Mouse (Mus musculus) hindbrain, embryonic 11.5 days (tissue): ENCODE results near the gene Hps5. TPM values are rescaled to one million over a fixed set of nuclear protein-coding genes. Genes with fewer than 3 reads are reported as not detected.
"Not testable (repeated sequence)": the region's sequence is repeated elsewhere in the genome, so short reads cannot be mapped to it uniquely, and the experiment has no call there.

Source experiments
- ATAC-seq: fragments of 200-750 bp; cut with Nextera tagmentation; 2 replicates; pipeline ENCODE4 v1.8.0; 2017; ENCODE audit warnings: mild to moderate bottlenecking, moderate TSS enrichment, moderate library complexity; ENCODE audit not compliant: low FRiP score
- DNase-seq: peaks from one replicate; pipeline ENCODE4 v3.0.0-alpha.2; 2015; ENCODE audit warnings: low spot score
- H3K27ac ChIP-seq: fragments of 300-500 bp; sonication (generic); 2 replicates; pipeline ENCODE4 v1.5.1; 2014; ENCODE audit warnings: mild to moderate bottlenecking, low read depth, low read length
- H3K27me3 ChIP-seq: fragments of 300-500 bp; sonication (generic); 2 replicates; pipeline ENCODE4 v1.6.1; 2014; ENCODE audit warnings: mild to moderate bottlenecking, low read length, moderate library complexity, mixed read lengths; ENCODE audit not compliant: control insufficient read depth, insufficient read depth
- H3K36me3 ChIP-seq: fragments of 300-500 bp; sonication (generic); 2 replicates; pipeline ENCODE4 v1.6.1; 2014; ENCODE audit warnings: mild to moderate bottlenecking, low read length, moderate library complexity, mixed read lengths; ENCODE audit not compliant: control insufficient read depth, insufficient read depth
- H3K4me1 ChIP-seq: fragments of 300-500 bp; sonication (generic); replicated peaks from 2 replicates; pipeline ENCODE4 v1.6.1; 2014; ENCODE audit warnings: low read length, mixed read lengths; ENCODE audit not compliant: control insufficient read depth, insufficient read depth
- H3K4me2 ChIP-seq: fragments of 300-500 bp; sonication (generic); replicated peaks from 2 replicates; pipeline ENCODE4 v1.6.1; 2014; ENCODE audit warnings: mild to moderate bottlenecking, low read depth, low read length
- H3K4me3 ChIP-seq: fragments of 300-500 bp; sonication (generic); 2 replicates; pipeline ENCODE4 v1.5.1; 2014; ENCODE audit warnings: low read depth, low read length
- H3K9ac ChIP-seq: fragments of 300-500 bp; sonication (generic); 2 replicates; pipeline ENCODE4 v1.6.1; 2014; ENCODE audit warnings: low read depth, low read length
- H3K9me3 ChIP-seq: fragments of 300-500 bp; sonication (generic); 2 replicates; pipeline ENCODE4 v1.6.1; 2016; ENCODE audit warnings: low read length; ENCODE audit not compliant: control insufficient read depth
- WGBS: fragments of 180-500 bp; shearing (Covaris S2); extraction: QIAGEN DNeasy Blood & Tissue Kit; methylation state at CpG from one replicate; pipeline ENCODE4 v1.1.7; 2014; 5-methylcytosine and 5-hydroxymethylcytosine counted together
- polyA plus RNA-seq: library from polyadenylated mRNA; unstranded; fragments of >200 nt; fragmentation: Nextera tagmentation; extraction: Ambion mirVana; gene quantifications from 2 replicates; pipeline ENCODE4 v1.2.1, GENCODE M21; 2014

The Hps5 gene
- polyA plus RNA-seq, 1 experiment from 2014 or later = 26.1 TPM

DNA sequence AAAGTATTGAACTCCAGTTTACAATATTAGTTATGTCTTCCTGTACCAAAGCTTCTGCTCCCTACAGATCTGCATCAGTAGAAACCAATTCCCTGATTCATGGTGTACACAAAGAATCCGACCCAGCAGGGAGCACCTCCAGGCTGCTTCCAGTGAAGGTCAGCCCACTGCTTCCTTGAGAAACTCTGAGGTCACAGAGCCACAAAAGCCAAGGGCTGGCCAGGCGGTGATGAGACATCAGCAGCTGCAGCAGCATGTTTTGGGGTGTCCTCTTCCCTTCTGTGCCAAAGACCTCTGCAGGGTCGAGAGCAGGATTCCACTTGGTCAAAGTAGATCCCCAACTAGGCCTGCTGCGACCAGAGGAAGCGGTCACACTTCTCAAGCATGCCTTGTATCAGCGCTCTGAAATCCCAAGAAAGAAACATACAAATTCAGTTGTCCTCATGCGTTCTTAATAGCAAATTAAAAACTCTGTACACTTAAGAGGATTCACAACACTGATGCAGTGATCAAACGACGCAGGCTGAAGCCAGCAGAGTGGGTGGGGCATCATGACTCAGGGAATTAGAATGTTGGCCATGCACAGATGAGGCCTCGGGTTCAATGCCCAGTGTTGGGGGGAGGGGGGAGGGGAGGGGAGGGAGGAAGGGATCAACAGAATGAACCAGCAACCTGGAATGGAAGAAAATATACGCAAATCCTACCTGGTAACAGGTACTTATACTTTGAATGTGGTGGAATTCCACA, 34.6 kb downstream of the Hps5 start:
- H3K27ac ChIP-seq = no peak overlapping the region
- no peak overlapping the region for H3K4me2 ChIP-seq
- no peaks in the 10 kb centered on the region for H3K4me1 ChIP-seq
- H3K9me3 ChIP-seq = no peaks in the 10 kb centered on the region
- H3K4me3 ChIP-seq = no peak overlapping the region
- H3K9ac ChIP-seq = no peak overlapping the region
- H3K27me3 ChIP-seq = no peaks in the 10 kb centered on the region
- ATAC-seq (no peak), DNase-seq (no peak)
- peaks cover 11% of the 10 kb centered on the region; the same call in 1 of the 2 replicates for H3K36me3 ChIP-seq
- 81% methylated on average over 11 of the region's 11 CpGs for WGBS

DNA sequence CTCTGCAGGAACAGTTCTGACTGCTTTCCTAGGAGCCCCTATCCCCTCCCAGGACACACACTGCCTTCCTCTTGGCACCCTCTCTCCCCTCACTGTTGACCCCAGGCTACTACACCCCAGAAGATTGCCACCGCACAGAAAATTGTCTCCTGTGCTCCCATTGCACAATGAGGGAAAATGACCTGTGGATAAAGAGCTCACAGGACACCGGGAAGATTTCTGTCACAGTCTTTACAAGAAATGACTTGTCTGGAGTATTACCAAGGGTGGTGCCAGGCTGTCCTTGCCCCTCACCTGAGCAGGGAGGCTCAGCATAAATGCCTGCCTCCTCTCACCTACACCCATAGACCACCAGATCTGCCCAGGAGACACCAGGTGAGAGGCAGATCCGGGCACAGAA, 44.4 kb downstream of the Hps5 start, which contains the start of gene Saa2:
Gene Saa2, plus strand, starts transcription at position 301 of the 400 bp plus-strand sequence.
- DNase-seq (no peak), ATAC-seq (no peak)
- Histone ChIP-seq H3K4me3 (no peak within 1 kb of the TSS), H3K9ac (no peak within 1 kb of the TSS), H3K27me3 (no peaks in the 10 kb centered on the region), H3K27ac (no peak within 1 kb of the TSS), H3K4me1 (no peaks in the 10 kb centered on the region), H3K4me2 (no peak within 1 kb of the TSS), H3K36me3 (no peaks in the 10 kb centered on the region), H3K9me3 (no peaks in the 10 kb centered on the region)
- WGBS = 77% methylated on average over 3 of the region's 3 CpGs

DNA sequence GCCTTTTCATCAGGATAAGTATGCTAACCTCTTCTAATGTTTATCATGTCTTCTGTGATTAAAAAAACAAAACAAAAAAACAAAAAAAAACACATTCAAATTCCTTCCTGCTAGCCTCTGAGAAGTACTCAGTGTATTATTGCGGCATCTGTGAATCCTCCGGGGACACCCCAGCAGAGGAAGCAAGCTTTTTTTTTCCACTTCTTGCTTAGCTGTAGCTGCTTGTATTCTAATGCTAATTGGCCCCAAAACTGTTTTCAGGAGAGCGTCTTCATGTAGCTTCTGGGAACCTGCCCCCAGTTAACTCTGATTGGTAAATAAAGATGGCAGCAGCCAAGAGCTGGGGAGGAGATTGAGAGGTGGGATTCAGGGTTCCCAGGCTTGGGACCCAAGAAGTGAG, 47.4 kb downstream of the Hps5 start:
- Histone ChIP-seq H3K4me2 (no peak overlapping the region), H3K9ac (no peak overlapping the region), H3K27ac (no peak overlapping the region), H3K36me3 (no peaks in the 10 kb centered on the region), H3K4me3 (no peak overlapping the region), H3K4me1 (no peaks in the 10 kb centered on the region), H3K9me3 (no peaks in the 10 kb centered on the region), H3K27me3 (no peaks in the 10 kb centered on the region)
- 45% methylated on average over 3 of the region's 3 CpGs for WGBS
- no peak for ATAC-seq
- DNase-seq = no peak

DNA sequence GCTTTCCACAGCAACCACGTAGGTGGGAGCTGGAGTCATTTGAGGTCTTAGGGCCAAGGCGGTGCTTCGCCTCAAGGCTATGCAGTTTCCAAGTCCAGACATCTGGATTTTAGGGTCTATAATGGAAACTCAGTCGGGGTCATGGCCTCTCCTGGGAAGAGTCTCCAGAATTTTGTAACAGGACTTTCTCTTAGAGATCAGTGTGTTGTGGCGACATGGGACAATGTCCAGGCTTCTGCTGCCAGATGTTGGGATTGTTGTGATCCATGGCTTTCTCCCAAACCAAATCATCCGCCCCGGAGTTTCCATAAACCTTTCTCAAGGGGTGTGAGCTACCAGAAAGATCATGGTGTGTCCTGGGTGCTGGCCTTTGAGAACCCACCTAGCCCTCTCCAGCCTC, 49.5 kb downstream of the Hps5 start:
- H3K27me3 ChIP-seq = no peaks in the 10 kb centered on the region
- no peaks in the 10 kb centered on the region for H3K4me1 ChIP-seq
- no peak overlapping the region for H3K27ac ChIP-seq
- no peak overlapping the region for H3K9ac ChIP-seq
- H3K4me2 ChIP-seq = no peak overlapping the region
- H3K4me3 ChIP-seq = no peak overlapping the region
- H3K36me3 ChIP-seq = no peaks in the 10 kb centered on the region
- DNase-seq = no peak
- H3K9me3 ChIP-seq = no peaks in the 10 kb centered on the region
- 91% methylated on average over 7 of the region's 7 CpGs for WGBS
- no peak for ATAC-seq

DNA sequence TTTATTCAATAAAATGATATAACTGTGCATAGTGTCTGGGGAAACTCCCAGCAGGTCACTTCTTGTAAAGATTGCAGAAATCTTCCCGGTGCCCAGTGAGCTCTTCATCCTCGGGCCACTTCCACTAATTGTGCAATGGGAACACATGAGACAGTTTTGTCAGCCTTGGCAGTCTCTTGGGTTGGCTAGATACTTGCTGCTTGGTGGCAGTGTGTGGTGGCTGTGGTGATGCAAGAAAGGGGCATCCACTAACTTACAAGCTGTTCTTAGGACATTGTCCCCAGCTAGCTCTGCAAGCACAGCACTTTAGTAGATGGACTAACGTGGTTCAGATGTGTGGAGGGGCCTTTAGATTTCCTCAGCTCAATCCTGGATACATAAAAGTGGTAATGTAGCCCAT, 50.0 kb downstream of the Hps5 start:
- no peak for DNase-seq
- Histone ChIP-seq H3K9me3 (no peaks in the 10 kb centered on the region), H3K36me3 (no peaks in the 10 kb centered on the region), H3K27ac (no peak overlapping the region), H3K4me1 (no peaks in the 10 kb centered on the region), H3K9ac (no peak overlapping the region), H3K4me2 (no peak overlapping the region), H3K27me3 (no peaks in the 10 kb centered on the region), H3K4me3 (no peak overlapping the region)
- ATAC-seq = no peak
- WGBS = 85% methylated on average over 3 of the region's 3 CpGs

DNA sequence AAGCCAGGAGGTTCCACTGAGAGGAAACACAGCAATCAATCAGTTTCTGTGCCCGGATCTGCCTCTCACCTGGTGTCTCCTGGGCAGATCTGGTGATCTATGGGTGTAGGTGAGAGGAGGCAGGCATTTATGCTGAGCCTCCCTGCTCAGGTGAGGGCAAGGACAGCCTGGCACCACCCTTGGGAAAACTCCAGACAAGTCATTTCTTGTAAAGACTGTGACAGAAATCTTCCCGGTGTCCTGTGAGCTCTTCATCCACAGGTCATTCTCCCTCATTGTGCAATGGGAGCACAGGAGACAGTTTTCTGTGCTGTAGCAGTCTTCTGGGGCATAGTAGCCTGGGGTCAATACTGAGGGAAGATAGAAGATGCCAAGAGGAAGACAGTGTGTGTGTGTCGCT, 53.0 kb downstream of the Hps5 start, which contains the start of gene Saa1:
Gene Saa1, minus strand, starts transcription at position 101 of the 400 bp plus-strand sequence.
- DNase-seq, H3K27ac ChIP-seq, H3K4me3 ChIP-seq, H3K36me3 ChIP-seq, H3K9me3 ChIP-seq, H3K4me1 ChIP-seq, H3K27me3 ChIP-seq, ATAC-seq, H3K9ac ChIP-seq, H3K4me2 ChIP-seq: not testable (repeated sequence)
- WGBS = 81% methylated on average over 3 of the region's 3 CpGs

DNA sequence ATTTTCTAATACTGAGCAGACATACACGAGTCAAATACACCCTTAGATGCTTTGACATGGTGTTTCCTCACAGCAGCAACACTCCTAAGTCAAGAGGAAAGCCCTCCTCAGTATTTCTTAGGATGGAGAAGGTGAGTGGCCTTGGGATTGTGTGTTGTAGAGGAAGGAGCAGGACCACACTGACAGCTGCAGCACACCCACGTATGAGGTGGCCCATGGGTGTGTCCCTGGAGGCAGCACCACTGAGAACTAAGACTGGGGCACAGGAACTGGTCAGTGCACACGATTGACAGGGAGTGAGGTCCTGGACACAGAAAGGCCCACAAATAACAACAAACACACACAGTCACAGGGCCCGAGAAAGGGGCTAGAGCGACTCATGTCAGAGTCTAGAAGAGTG, 55.8 kb downstream of the Hps5 start:
- DNase-seq, H3K27ac ChIP-seq, H3K9me3 ChIP-seq, H3K4me1 ChIP-seq, H3K4me2 ChIP-seq, H3K9ac ChIP-seq, ATAC-seq, H3K36me3 ChIP-seq, H3K27me3 ChIP-seq, H3K4me3 ChIP-seq: not testable (repeated sequence)
- 78% methylated on average over 5 of the region's 5 CpGs for WGBS

DNA sequence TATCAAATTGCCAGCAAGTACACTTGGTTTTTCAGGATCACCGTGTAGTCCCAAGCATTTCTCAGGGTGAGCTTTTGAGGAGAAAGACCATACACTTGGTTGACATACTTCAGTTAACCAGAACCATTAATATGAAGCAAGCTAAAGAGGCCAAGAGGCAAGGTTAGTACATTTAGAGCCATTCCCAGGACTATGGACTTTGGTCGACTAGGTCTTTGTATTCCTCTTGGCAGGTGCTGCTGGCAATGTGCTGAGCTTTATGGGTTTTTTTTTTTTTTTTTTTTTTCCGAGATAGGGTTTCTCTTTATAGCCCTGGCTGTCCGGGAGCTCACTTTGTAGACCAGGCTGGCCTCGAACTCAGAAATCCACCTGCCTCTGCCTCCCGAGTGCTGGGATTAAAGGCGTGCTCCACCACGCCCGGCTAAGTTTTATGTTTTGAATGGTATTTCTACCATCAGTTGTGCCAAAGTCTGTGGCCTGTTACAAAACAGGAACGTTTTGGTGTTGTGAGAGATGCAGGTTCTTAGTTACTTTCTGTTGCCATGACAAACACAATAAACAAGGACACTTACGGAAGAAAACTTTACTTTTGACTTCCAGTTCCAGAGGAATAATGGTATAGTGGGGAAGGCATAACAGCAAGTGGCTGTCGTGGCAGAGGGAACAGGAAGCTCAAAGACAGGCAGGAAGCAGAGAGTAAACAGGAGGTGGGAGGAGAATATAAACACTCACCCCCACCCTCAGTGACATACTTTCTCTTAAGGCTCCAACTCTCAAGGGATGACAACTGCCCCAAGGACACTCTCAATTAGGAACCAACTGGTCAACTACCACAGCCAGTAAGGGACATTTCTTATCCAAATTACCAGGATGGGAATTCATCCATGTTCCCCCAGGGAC, 57.1 kb downstream of the Hps5 start:
- Histone ChIP-seq H3K27me3 (no peaks in the 10 kb centered on the region), H3K4me1 (no peaks in the 10 kb centered on the region), H3K4me3 (no peak overlapping the region), H3K9me3 (no peaks in the 10 kb centered on the region), H3K9ac (no peak overlapping the region), H3K36me3 (no peaks in the 10 kb centered on the region), H3K27ac (no peak overlapping the region), H3K4me2 (no peak overlapping the region)
- WGBS = 86% methylated on average over 12 of the region's 12 CpGs
- ATAC-seq (no peak), DNase-seq (no peak)
